Mouse (Mus musculus): ENCODE data around the gene Exoc3l2. TPM values are rescaled to one million over a fixed set of nuclear protein-coding genes. Genes with fewer than 3 reads are reported as not detected.
A peak's percentile ranks its signal among the peaks of the same experiment; 100 is the strongest.

The Exoc3l2 gene
- polyA plus RNA-seq, 1 experiment, result 0.94 TPM

GRCm38 (mm10) chr7:19534676-19535075 lies 71.5 kb downstream of the Exoc3l2 start:
- H3K4me3 ChIP-seq (ENCODE audit: control insufficient read depth, insufficient read depth, low read length), result no peak overlapping the region
- peaks cover 23% of the 10 kb centered on the region for H3K36me3 ChIP-seq (ENCODE audit: control insufficient read depth, insufficient read depth, low read length)
- no peak overlapping the region for H3K27ac ChIP-seq (ENCODE audit: control insufficient read depth, insufficient read depth, low read length)
- no peak for DNase-seq
- 97% methylated on average over 10 of the region's 10 CpGs for WGBS
- no peaks in the 10 kb centered on the region for H3K27me3 ChIP-seq (ENCODE audit: control insufficient read depth, insufficient read depth, low read length)
- TF ChIP-seq POLR2A (IDR thresholded peaks at IDR 0.05; ENCODE audit: control insufficient read depth, extremely low read depth, insufficient read depth, low read length, poor library complexity) (no peak), CTCF (IDR thresholded peaks at IDR 0.05; ENCODE audit: borderline replicate concordance, control insufficient read depth, extremely low read depth, insufficient read depth, low read length, poor library complexity) (no peak)
- H3K4me1 ChIP-seq (replicated peaks; ENCODE audit: control insufficient read depth, insufficient read depth, low read length), result peaks cover 3% of the 10 kb centered on the region

GRCm38 (mm10) chr7:19540771-19541566 lies 77.8 kb downstream of the Exoc3l2 start:
- 92% methylated on average over 2 of the region's 2 CpGs for WGBS
- Histone ChIP-seq H3K27ac (ENCODE audit: control insufficient read depth, insufficient read depth, low read length) (no peak overlapping the region), H3K27me3 (ENCODE audit: control insufficient read depth, insufficient read depth, low read length) (no peaks in the 10 kb centered on the region), H3K4me3 (ENCODE audit: control insufficient read depth, insufficient read depth, low read length) (no peak overlapping the region), H3K4me1 (replicated peaks; ENCODE audit: control insufficient read depth, insufficient read depth, low read length) (peaks cover 26% of the 10 kb centered on the region), H3K36me3 (ENCODE audit: control insufficient read depth, insufficient read depth, low read length) (no peaks in the 10 kb centered on the region)
- TF ChIP-seq CTCF (IDR thresholded peaks at IDR 0.05; ENCODE audit: borderline replicate concordance, control insufficient read depth, extremely low read depth, insufficient read depth, low read length, poor library complexity) (no peak), POLR2A (IDR thresholded peaks at IDR 0.05; ENCODE audit: control insufficient read depth, extremely low read depth, insufficient read depth, low read length, poor library complexity) (no peak)
- no peak for DNase-seq

DNA sequence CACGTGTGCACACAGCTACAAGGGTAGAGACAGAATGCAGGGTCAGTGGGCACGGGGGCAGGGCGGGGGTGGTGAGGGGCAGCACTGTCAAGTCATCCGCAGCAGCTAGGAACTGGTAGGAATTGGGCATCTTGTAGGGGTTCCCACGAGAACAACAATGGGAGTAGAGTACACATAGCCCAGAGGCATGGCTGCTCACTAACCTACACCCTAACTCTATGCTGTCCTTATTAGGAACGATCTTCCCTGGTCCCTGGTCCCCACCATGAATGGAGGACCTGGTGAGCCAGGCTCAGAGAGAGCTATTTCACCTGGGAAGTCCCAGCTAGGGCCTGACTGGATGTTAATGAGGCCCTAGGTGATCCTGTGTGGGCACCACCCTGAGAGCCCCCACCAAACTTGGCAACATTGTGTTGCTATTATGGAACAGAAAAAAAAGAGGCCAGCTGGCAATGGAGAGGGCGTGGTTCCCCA lies 78.6 kb downstream of the Exoc3l2 start:
- WGBS, result 91% methylated on average over 7 of the region's 7 CpGs
- DNase-seq, result no peak
- H3K27ac ChIP-seq (ENCODE audit: control insufficient read depth, insufficient read depth, low read length), result no peak overlapping the region
- peaks cover 31% of the 10 kb centered on the region for H3K4me1 ChIP-seq (replicated peaks; ENCODE audit: control insufficient read depth, insufficient read depth, low read length)
- no peaks in the 10 kb centered on the region for H3K27me3 ChIP-seq (ENCODE audit: control insufficient read depth, insufficient read depth, low read length)
- no peak for TF ChIP-seq CTCF (IDR thresholded peaks at IDR 0.05; ENCODE audit: borderline replicate concordance, control insufficient read depth, extremely low read depth, insufficient read depth, low read length, poor library complexity)
- no peak for TF ChIP-seq POLR2A (IDR thresholded peaks at IDR 0.05; ENCODE audit: control insufficient read depth, extremely low read depth, insufficient read depth, low read length, poor library complexity)
- H3K4me3 ChIP-seq (ENCODE audit: control insufficient read depth, insufficient read depth, low read length), result no peak overlapping the region
- H3K36me3 ChIP-seq (ENCODE audit: control insufficient read depth, insufficient read depth, low read length), result no peaks in the 10 kb centered on the region

- Histone ChIP-seq H3K4me3 (ENCODE audit: control insufficient read depth, insufficient read depth, low read length) (no peak overlapping the region), H3K27ac (ENCODE audit: control insufficient read depth, insufficient read depth, low read length) (no peak overlapping the region), H3K27me3 (ENCODE audit: control insufficient read depth, insufficient read depth, low read length) (no peaks in the 10 kb centered on the region), H3K4me1 (replicated peaks; ENCODE audit: control insufficient read depth, insufficient read depth, low read length) (peaks cover 35% of the 10 kb centered on the region), H3K36me3 (ENCODE audit: control insufficient read depth, insufficient read depth, low read length) (no peaks in the 10 kb centered on the region)
- TF ChIP-seq POLR2A (IDR thresholded peaks at IDR 0.05; ENCODE audit: control insufficient read depth, extremely low read depth, insufficient read depth, low read length, poor library complexity), result no peak
- no peak for TF ChIP-seq CTCF (IDR thresholded peaks at IDR 0.05; ENCODE audit: borderline replicate concordance, control insufficient read depth, extremely low read depth, insufficient read depth, low read length, poor library complexity)
- 72% methylated on average over 8 of the region's 8 CpGs for WGBS
- DNase-seq, result no peak
Measured at GRCm38 (mm10) chr7:19542155-19542691, 79.1 kb downstream of the Exoc3l2 start.

DNA sequence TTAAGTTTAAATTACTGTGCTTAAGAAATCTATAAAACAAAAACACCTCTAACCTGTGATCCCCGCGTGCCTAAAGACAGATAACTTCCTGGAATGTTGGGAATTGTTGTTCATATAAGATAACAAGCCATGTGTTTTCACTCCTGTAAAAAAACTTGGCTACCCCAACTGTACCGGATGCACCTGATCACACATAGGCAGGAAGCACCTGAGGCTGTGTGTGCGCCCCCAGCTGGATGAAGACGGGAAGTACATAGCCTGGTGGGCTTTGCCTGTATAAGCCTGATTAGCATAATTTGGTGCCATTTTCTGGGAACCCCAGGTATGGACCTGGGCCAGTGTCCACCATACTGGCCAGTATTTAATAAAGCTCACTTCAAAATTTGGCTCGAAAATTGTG lies 80.5 kb downstream of the Exoc3l2 start:
- no peaks in the 10 kb centered on the region for H3K27me3 ChIP-seq (ENCODE audit: control insufficient read depth, insufficient read depth, low read length)
- 24% methylated on average over 6 of the region's 6 CpGs for WGBS
- H3K4me1 ChIP-seq (replicated peaks; ENCODE audit: control insufficient read depth, insufficient read depth, low read length), result peaks cover 43% of the 10 kb centered on the region
- H3K27ac ChIP-seq (ENCODE audit: control insufficient read depth, insufficient read depth, low read length), result no peak overlapping the region
- H3K4me3 ChIP-seq (ENCODE audit: control insufficient read depth, insufficient read depth, low read length), result no peak overlapping the region
- peak; percentile 68 for DNase-seq
- H3K36me3 ChIP-seq (ENCODE audit: control insufficient read depth, insufficient read depth, low read length), result no peaks in the 10 kb centered on the region
- TF ChIP-seq CTCF (IDR thresholded peaks at IDR 0.05; ENCODE audit: borderline replicate concordance, control insufficient read depth, extremely low read depth, insufficient read depth, low read length, poor library complexity) (peak; percentile 74; the same call in 1 of the 2 replicates), POLR2A (IDR thresholded peaks at IDR 0.05; ENCODE audit: control insufficient read depth, extremely low read depth, insufficient read depth, low read length, poor library complexity) (no peak)

DNA sequence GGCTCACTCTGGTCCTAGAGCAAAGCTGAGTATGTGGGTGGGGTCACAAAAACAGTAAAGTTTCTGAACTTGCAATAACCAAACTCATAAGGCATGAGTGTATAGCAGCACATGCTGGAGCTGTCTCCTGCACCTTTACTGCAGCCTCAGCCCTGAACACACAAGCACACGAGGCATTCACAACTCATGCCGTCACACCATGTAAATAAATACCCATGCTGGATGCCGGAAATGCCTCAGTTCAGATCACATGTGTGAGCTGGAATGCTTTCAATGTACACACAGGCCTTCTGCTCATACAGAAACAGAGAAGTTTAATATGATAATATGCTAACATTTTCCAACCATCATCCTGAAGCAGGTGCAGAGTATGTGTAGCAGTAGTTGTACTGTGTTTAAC lies 82.9 kb downstream of the Exoc3l2 start:
- TF ChIP-seq CTCF (IDR thresholded peaks at IDR 0.05; ENCODE audit: borderline replicate concordance, control insufficient read depth, extremely low read depth, insufficient read depth, low read length, poor library complexity), result no peak
- no peak for TF ChIP-seq POLR2A (IDR thresholded peaks at IDR 0.05; ENCODE audit: control insufficient read depth, extremely low read depth, insufficient read depth, low read length, poor library complexity)
- no peak for DNase-seq
- no peaks in the 10 kb centered on the region for H3K36me3 ChIP-seq (ENCODE audit: control insufficient read depth, insufficient read depth, low read length)
- H3K4me1 ChIP-seq (replicated peaks; ENCODE audit: control insufficient read depth, insufficient read depth, low read length), result peaks cover 50% of the 10 kb centered on the region
- H3K27ac ChIP-seq (ENCODE audit: control insufficient read depth, insufficient read depth, low read length), result peak overlapping the region; percentile 56; the same call in 1 of the 2 replicates
- H3K4me3 ChIP-seq (ENCODE audit: control insufficient read depth, insufficient read depth, low read length), result no peak overlapping the region
- WGBS, result 73% methylated on average over 3 of the region's 3 CpGs
- no peaks in the 10 kb centered on the region for H3K27me3 ChIP-seq (ENCODE audit: control insufficient read depth, insufficient read depth, low read length)

Other genes with a start within 250 kb of the Exoc3l2 start
- 46.5 and 46.7 TPM in 2 replicates for gene Opa3, start 235.0 kb upstream of the Exoc3l2 start, polyA plus RNA-seq (2012; rRNA removed)
- gene Vasp, start 191.5 kb upstream of the Exoc3l2 start, polyA plus RNA-seq (2012; rRNA removed), result 325 and 327 TPM in 2 replicates
- 0.57 and 0.63 TPM in 2 replicates for gene Ppm1n, start 183.3 kb upstream of the Exoc3l2 start, polyA plus RNA-seq (2012; rRNA removed)
- 3.0 and 19.9 TPM in 2 replicates for gene Rtn2, start 180.7 kb upstream of the Exoc3l2 start, polyA plus RNA-seq (2012; rRNA removed)
- gene Fosb, start 153.3 kb upstream of the Exoc3l2 start, polyA plus RNA-seq (2012; rRNA removed), result 1.8 and 1.9 TPM in 2 replicates
- gene Ercc1, start 118.6 kb upstream of the Exoc3l2 start, polyA plus RNA-seq (2012; rRNA removed), result 62.3 and 63.6 TPM in 2 replicates
- 7.5 and 8.0 TPM in 2 replicates for gene Cd3eap, start 103.8 kb upstream of the Exoc3l2 start, polyA plus RNA-seq (2012; rRNA removed)
- 13.6 and 14.2 TPM in 2 replicates for gene Ppp1r13l, start 103.6 kb upstream of the Exoc3l2 start, polyA plus RNA-seq (2012; rRNA removed)
- gene Ercc2, start 81.3 kb upstream of the Exoc3l2 start, polyA plus RNA-seq (2012; rRNA removed), result 134 and 137 TPM in 2 replicates
- 73.1 and 87.0 TPM in 2 replicates for gene Klc3, start 59.2 kb upstream of the Exoc3l2 start, polyA plus RNA-seq (2012; rRNA removed)
- gene Ckm, start 58.6 kb upstream of the Exoc3l2 start, polyA plus RNA-seq (2012; rRNA removed), result 19.3 and 332 TPM in 2 replicates
- 36.3 and 48.8 TPM in 2 replicates for gene Mark4, start 4.5 kb upstream of the Exoc3l2 start, polyA plus RNA-seq (2012; rRNA removed)
- gene Bloc1s3, start 45.0 kb downstream of the Exoc3l2 start, polyA plus RNA-seq (2012; rRNA removed), result 13.2 and 15.5 TPM in 2 replicates
- 86.7 and 90.2 TPM in 2 replicates for gene Trappc6a, start 45.1 kb downstream of the Exoc3l2 start, polyA plus RNA-seq (2012; rRNA removed)
- 1.1 and 1.2 TPM in 2 replicates for gene Nkpd1, start 54.5 kb downstream of the Exoc3l2 start, polyA plus RNA-seq (2012; rRNA removed)
- gene Ppp1r37, start 99.7 kb downstream of the Exoc3l2 start, polyA plus RNA-seq (2012; rRNA removed), result 130 and 137 TPM in 2 replicates
- gene Zfp296, start 114.0 kb downstream of the Exoc3l2 start, polyA plus RNA-seq (2012; rRNA removed), result 4.5 and 4.7 TPM in 2 replicates
- 121 and 130 TPM in 2 replicates for gene Gemin7, start 114.3 kb downstream of the Exoc3l2 start, polyA plus RNA-seq (2012; rRNA removed)
- gene Clasrp, start 141.2 kb downstream of the Exoc3l2 start, polyA plus RNA-seq (2012; rRNA removed), result 240 and 315 TPM in 2 replicates
- gene Relb, start 166.1 kb downstream of the Exoc3l2 start, polyA plus RNA-seq (2012; rRNA removed), result 66.9 and 75.6 TPM in 2 replicates
- gene Clptm1, start 201.7 kb downstream of the Exoc3l2 start, polyA plus RNA-seq (2012; rRNA removed), result 136 and 142 TPM in 2 replicates
- gene Apoc2, start 214.6 kb downstream of the Exoc3l2 start, polyA plus RNA-seq (2012; rRNA removed), result 6.7 and 7.1 TPM in 2 replicates
- gene Gm44805, start 218.1 kb downstream of the Exoc3l2 start, polyA plus RNA-seq (2012; rRNA removed), result not detected in 2 replicates
- 1.5 and 6.2 TPM in 2 replicates for gene Apoc4, start 218.1 kb downstream of the Exoc3l2 start, polyA plus RNA-seq (2012; rRNA removed)
- gene Apoc1, start 229.3 kb downstream of the Exoc3l2 start, polyA plus RNA-seq (2012; rRNA removed), result 24.8 and 38.0 TPM in 2 replicates
- gene Apoe, start 235.9 kb downstream of the Exoc3l2 start, polyA plus RNA-seq (2012; rRNA removed), result 1,583 and 2,086 TPM in 2 replicates

Data from thymus, adult 2 months (tissue).